Mouse (Mus musculus) gastrocnemius, postnatal 25 days (tissue): ENCODE data around the gene Defa22. TPM values are rescaled to one million over a fixed set of nuclear protein-coding genes. Genes with fewer than 3 reads are reported as not detected.
"Not testable (repeated sequence)": the region's sequence is repeated elsewhere in the genome, so short reads cannot be mapped to it uniquely, and the experiment has no call there.

ENCODE experiments used
- DNase-seq: peaks from one replicate; pipeline ENCODE4 v3.0.0; 2022
- long read RNA-seq, 2 experiments: library from polyadenylated mRNA; stranded (forward); transcript quantifications; one replicate each; pipeline ENCODE4 v2.0.0; 2021
- total RNA-seq, 2 experiments: library from RNA; stranded (reverse); gene quantifications; 1 replicate in 1 of 2; 2 replicates in 1 of 2; pipeline ENCODE4 v1.2.3; 2021

The Defa22 gene
- not detected for total RNA-seq
- long read RNA-seq, experiment 1: 0 reads
- long read RNA-seq, experiment 2: 0 reads

DNA sequence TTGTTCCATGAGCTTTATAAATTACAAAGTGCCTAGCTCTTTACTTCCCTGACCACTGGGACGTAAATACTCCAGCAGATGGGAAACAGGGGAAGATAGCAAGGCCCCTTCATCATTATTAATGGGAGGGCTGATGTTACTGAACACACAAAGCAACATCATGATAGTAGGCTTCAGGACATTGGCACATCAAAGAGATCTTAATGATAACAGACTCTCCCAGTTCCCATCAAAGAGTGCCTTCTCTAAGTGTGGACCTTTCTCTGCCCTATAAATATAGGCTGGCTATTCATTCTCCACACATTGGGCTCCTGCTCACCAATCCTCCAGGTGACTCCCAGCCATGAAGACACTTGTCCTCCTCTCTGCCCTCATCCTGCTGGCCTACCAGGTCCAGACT lies at the start of gene Defa22:
TSS of gene Defa22 (plus strand) at position 301 of the 400 bp plus-strand sequence.
- DNase-seq: not testable (repeated sequence)

DNA sequence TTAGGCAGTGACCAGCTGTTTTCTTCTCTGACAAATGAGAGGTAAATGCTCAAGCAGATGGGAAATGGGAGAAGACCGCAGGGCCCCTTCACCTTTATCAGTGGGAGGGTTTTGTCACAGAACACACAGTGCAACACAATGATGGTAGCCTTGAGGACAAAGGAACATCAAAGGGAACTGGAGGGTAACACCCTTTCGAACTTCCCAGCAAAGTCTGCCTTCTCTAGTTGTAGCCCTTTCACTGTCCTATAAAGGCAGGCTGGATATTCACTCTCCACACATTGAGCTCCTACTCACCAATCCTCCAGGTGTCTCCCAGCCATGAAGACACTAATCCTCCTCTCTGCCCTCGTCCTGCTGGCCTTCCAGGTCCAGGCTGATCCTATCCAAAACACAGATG lies 27.7 kb upstream of the Defa22 start, which contains the start of gene Defa30:
TSS of gene Defa30 (plus strand) at position 301 of the 400 bp plus-strand sequence.
- not testable (repeated sequence) for DNase-seq

DNA sequence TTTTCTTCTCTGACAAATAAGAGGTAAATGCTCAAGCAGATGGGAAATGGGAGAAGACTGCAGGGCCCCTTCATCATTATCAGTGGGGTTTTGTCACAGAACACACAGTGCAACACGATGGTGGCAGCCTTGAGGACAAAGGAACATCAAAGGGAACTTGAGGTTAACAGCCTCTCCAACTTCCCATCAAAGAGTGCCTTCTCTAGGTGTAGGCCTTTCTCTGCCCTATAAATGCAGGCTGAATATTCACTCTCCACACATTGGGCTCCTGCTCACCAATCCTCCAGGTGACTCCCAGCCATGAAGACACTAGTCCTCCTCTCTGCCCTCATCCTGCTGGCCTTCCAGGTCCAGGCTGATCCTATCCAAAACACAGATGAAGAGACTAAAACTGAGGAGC lies 29.2 kb downstream of the Defa22 start, which contains the start of gene Defa31:
TSS of gene Defa31 (plus strand) at position 301 of the 400 bp plus-strand sequence.
- DNase-seq: not testable (repeated sequence)

DNA sequence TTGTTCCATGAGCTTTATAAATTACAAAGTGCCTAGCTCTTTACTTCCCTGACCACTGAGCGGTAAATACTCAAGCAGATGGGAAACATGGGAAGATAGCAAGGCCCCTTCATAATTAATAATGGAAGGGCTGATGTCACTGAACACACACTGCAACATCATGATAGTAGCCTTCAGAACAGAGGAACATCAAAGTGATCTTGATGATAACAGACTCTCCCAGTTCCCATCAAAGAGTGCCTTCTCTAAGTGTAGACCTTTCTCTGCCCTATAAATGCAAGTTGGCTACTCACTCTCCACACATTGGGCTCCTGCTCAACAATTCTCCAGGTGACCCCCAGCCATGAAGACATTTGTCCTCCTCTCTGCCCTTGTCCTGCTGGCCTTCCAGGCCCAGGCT lies 39.2 kb downstream of the Defa22 start, which contains the start of gene Gm15293:
TSS of gene Gm15293 (plus strand) at position 301 of the 400 bp plus-strand sequence.
- DNase-seq: not testable (repeated sequence)

Other genes starting within 250 kb of the Defa22 start
- not detected for gene Gm6040, start 240.2 kb upstream of the Defa22 start, total RNA-seq
- not detected for gene AY761185, start 217.6 kb upstream of the Defa22 start, total RNA-seq
- gene Defa21, start 136.7 kb upstream of the Defa22 start, total RNA-seq: not detected
- not detected for gene Defa23, start 107.2 kb upstream of the Defa22 start, total RNA-seq
- gene Defa35, start 97.2 kb upstream of the Defa22 start, total RNA-seq: not detected
- gene Defa25, start 77.8 kb upstream of the Defa22 start, total RNA-seq: not detected
- not detected for gene Gm14851, start 66.2 kb upstream of the Defa22 start, total RNA-seq
- not detected for gene Defa30, start 27.6 kb upstream of the Defa22 start, total RNA-seq
- gene Defa31, start 29.3 kb downstream of the Defa22 start, total RNA-seq: not detected
- gene Gm15293, start 39.3 kb downstream of the Defa22 start, total RNA-seq: not detected
- not detected for gene Gm15292, start 87.5 kb downstream of the Defa22 start, total RNA-seq
- gene Defa27, start 153.3 kb downstream of the Defa22 start, total RNA-seq: not detected
- not detected for gene Defa29, start 164.7 kb downstream of the Defa22 start, total RNA-seq
- gene Defa2, start 216.2 kb downstream of the Defa22 start, total RNA-seq: not detected
- not detected for gene Defa33, start 229.5 kb downstream of the Defa22 start, total RNA-seq